In the genomic region with DNA sequence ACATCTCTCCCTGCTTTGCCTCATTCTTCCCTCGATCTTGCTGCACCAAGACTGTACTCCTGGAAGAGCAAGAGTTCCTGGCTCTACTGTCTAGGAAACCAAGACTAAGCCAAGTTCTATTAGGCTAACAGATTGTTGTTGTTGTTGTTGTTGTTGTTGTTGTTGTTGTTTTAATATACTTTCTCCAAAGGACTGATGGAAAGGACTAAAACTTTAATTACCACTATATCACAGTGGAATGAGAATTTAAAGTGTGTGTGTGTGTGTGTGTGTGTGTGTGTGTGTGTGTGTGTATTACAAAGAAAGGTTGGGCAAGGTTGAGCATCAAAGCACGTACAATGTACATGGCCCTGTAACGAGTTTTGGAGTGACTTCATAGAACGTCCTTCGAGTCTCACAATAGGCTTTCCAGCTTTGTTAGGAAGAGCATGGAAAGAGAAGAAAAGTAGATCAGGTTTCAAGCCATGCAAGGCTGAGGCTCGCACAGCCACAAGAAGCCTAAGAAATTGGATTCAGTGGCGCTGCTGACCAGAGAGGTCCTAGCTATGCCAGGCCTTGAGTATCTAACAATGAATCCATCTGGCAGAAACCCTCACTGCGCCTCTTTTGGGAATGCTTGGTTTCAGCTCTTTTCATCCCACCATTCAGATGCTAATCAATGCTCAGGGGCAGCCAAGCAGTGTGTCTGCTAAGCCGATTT, we compare ENCODE assay signal across 8 mouse cellular contexts. TPM values are rescaled to one million over a fixed set of nuclear protein-coding genes. Genes with fewer than 3 reads are reported as not detected.
A peak's percentile ranks its signal among the peaks of the same experiment; 100 is the strongest.
DNase-seq lines count a peak whose midpoint lies in the region; ATAC-seq lines count a peak whose summit lies in the region.
"Had no signal": no experiment of that assay in that cellular context is flagged by ENCODE, and none has a peak within 500 bp of the region (broad histone marks: within the 10 kb centered on the region; RNA-seq: fewer than 3 reads in every experiment).

No protein-coding gene starts in this region.

- H3K9ac ChIP-seq in hindbrain, embryonic 14.5 days: no peak overlapping the region
- no peak overlapping the region for H3K9ac ChIP-seq in midbrain, embryonic 16.5 days (ENCODE audit: low read depth, low read length)

- no peak overlapping the region; the same call in 1 of the 2 replicates for H3K4me3 ChIP-seq in hindbrain, embryonic 14.5 days (replicated peaks; ENCODE audit: low read length)
- no peak overlapping the region for H3K4me3 ChIP-seq in midbrain, embryonic 16.5 days (ENCODE audit: low read depth, low read length)

- peaks cover 39% of the 10 kb centered on the region for H3K4me1 ChIP-seq in hindbrain, embryonic 14.5 days (replicated peaks; ENCODE audit: control insufficient read depth, insufficient read depth, low read length)
- H3K4me1 ChIP-seq in midbrain, embryonic 16.5 days (ENCODE audit: control insufficient read depth, insufficient read depth, low read length): peaks cover 42% of the 10 kb centered on the region

- peak overlapping the region; percentile 98 for H3K27ac ChIP-seq in hindbrain, embryonic 14.5 days
- peak overlapping the region; percentile 91 for H3K27ac ChIP-seq in midbrain, embryonic 16.5 days (ENCODE audit: low read length)

- ATAC-seq in hindbrain, embryonic 14.5 days (ENCODE audit: low FRiP score): peak; percentile 72
- ATAC-seq in midbrain, embryonic 16.5 days: peak; percentile 78

- no peaks in the 10 kb centered on the region for H3K36me3 ChIP-seq in hindbrain, embryonic 14.5 days (replicated peaks; ENCODE audit: control insufficient read depth, insufficient read depth)
- no peaks in the 10 kb centered on the region for H3K36me3 ChIP-seq in midbrain, embryonic 16.5 days (ENCODE audit: control insufficient read depth, insufficient read depth, low read length)

- DNase-seq in WW6 (ENCODE audit: low read depth, low spot score): peak; percentile 22
- peak; percentile 5 for DNase-seq in embryo, embryonic 11.5 days (ENCODE audit: low read depth, low spot score)
- peak; percentile 75 for DNase-seq in hindbrain, embryonic 14.5 days (ENCODE audit: low spot score)
- no peak for DNase-seq in thymus, postnatal 36 days
- DNase-seq in kidney, adult 18-20 months: no peak
- no peak for DNase-seq in lung, postnatal 25 days (ENCODE audit: low spot score)
- DNase-seq: kidney, adult 9 months had no signal

- no peaks in the 10 kb centered on the region for H3K9me3 ChIP-seq in hindbrain, embryonic 14.5 days (ENCODE audit: control insufficient read depth, low read length)
- no peaks in the 10 kb centered on the region for H3K9me3 ChIP-seq in midbrain, embryonic 16.5 days (replicated peaks; ENCODE audit: control insufficient read depth, low read length, poor library complexity, severe bottlenecking)

- 7% methylated on average over 9 of the region's 9 CpGs for WGBS in hindbrain, embryonic 14.5 days
- WGBS in midbrain, embryonic 16.5 days: 11% methylated on average over 9 of the region's 9 CpGs

- H3K27me3 ChIP-seq in hindbrain, embryonic 14.5 days (ENCODE audit: control insufficient read depth, insufficient read depth, low read length): no peaks in the 10 kb centered on the region
- no peaks in the 10 kb centered on the region for H3K27me3 ChIP-seq in midbrain, embryonic 16.5 days (ENCODE audit: control insufficient read depth, insufficient read depth, low read depth, low read length)

- H3K4me2 ChIP-seq in hindbrain, embryonic 14.5 days (replicated peaks): peak overlapping the region; percentile 62; the same call in 1 of the 2 replicates
- peak overlapping the region; percentile 51 for H3K4me2 ChIP-seq in midbrain, embryonic 16.5 days (ENCODE audit: low read length)

RNA-seq across cellular contexts. Expression of gene Kif21a, which starts 31.4 kb away (rescaled TPM):
- polyA plus RNA-seq in hindbrain, embryonic 14.5 days (2014; fragmentation: Nextera tagmentation; extraction: Ambion mirVana): 50.6 and 50.8 TPM in 2 replicates
- 44.7 and 54.7 TPM in 2 replicates for polyA plus RNA-seq in midbrain, embryonic 16.5 days (2015; fragmentation: Nextera tagmentation; extraction: Ambion mirVana)

Comparison
In these comparisons a context has a peak if more than half of its experiments do, and no peak if none do; other contexts are left out.
1. DNase-seq: peak in WW6 (single experiment), embryo, embryonic 11.5 days (single experiment) and hindbrain, embryonic 14.5 days (single experiment); none in thymus, postnatal 36 days (0 of 2), kidney, adult 18-20 months (single experiment) and lung, postnatal 25 days (single experiment).